Mouse (Mus musculus) CH12.LX (cell line): ENCODE data around the gene Syt3. TPM values are rescaled to one million over a fixed set of nuclear protein-coding genes. Genes with fewer than 3 reads are reported as not detected.

Experiments used
- DNase-seq: peaks from one replicate; pipeline ENCODE4 v3.0.0-alpha.2; 2013; ENCODE audit errors: extremely low read depth
- H3K27ac ChIP-seq: 2 replicates; pipeline ENCODE4 v1.5.1; 2012; ENCODE audit warnings: low read depth, mild to moderate bottlenecking, control low read depth, moderate library complexity; ENCODE audit not compliant: insufficient read depth
- H3K27me3 ChIP-seq: replicated peaks from 2 replicates; pipeline ENCODE3; 2012; ENCODE audit warnings: inconsistent platforms
- H3K36me3 ChIP-seq, 2 experiments: replicated peaks in 1 of 2; 2 replicates each; pipeline versions ENCODE3 to v1.6.1; 2012; ENCODE audit warnings: inconsistent platforms in 1 of 2, low read length in 1 of 2, mild to moderate bottlenecking in 1 of 2, mixed read lengths in 1 of 2, moderate library complexity in 1 of 2; ENCODE audit not compliant: control insufficient read depth in 1 of 2, insufficient read depth in 1 of 2
- H3K4me1 ChIP-seq, 2 experiments: 2 replicates each; pipeline ENCODE4 v1.6.1; 2012; ENCODE audit warnings: inconsistent platforms in 1 of 2, moderate library complexity in 1 of 2; ENCODE audit not compliant: insufficient read depth in 2 of 2, control insufficient read depth in 1 of 2
- H3K4me2 ChIP-seq: 2 replicates; pipeline ENCODE4 v1.6.1; 2012; ENCODE audit warnings: low read depth, mild to moderate bottlenecking, control low read depth; ENCODE audit not compliant: poor library complexity, insufficient read depth, severe bottlenecking
- H3K4me3 ChIP-seq, 3 experiments: fragments of 150-350 bp in 1 of 3; sonication (generic) in 1 of 3; replicated peaks in 1 of 3; 2 replicates each; pipeline versions ENCODE3 to v1.5.1; 2011 to 2012; ENCODE audit warnings: low read depth in 2 of 3, low read length in 2 of 3, mild to moderate bottlenecking in 2 of 3, moderate library complexity in 2 of 3, control low read depth in 1 of 3, improper control_type of control experiment in 1 of 3, inconsistent platforms in 1 of 3, mixed read lengths in 1 of 3; ENCODE audit not compliant: poor library complexity in 1 of 3
- H3K79me2 ChIP-seq: replicated peaks from 2 replicates; pipeline ENCODE4 v1.6.1; 2012; ENCODE audit warnings: mild to moderate bottlenecking, moderate library complexity; ENCODE audit not compliant: control insufficient read depth, poor library complexity, insufficient read depth, severe bottlenecking; ENCODE audit errors: extremely low read depth
- H3K9ac ChIP-seq: 2 replicates; pipeline ENCODE4 v1.6.1; 2012; ENCODE audit warnings: low read depth, mild to moderate bottlenecking, control low read depth, moderate library complexity; ENCODE audit not compliant: insufficient read depth
- H3K9me3 ChIP-seq: replicated peaks from 2 replicates; pipeline ENCODE3; 2012; ENCODE audit warnings: low read length, inconsistent platforms, mixed read lengths
- BHLHE40 ChIP-seq: IDR thresholded peaks from 2 replicates; pipeline ENCODE4 v1.6.1; 2011; ENCODE audit warnings: mild to moderate bottlenecking, low read depth, low read length, improper control_type of control experiment
- E2F4 ChIP-seq: IDR thresholded peaks from 2 replicates; pipeline ENCODE4 v1.6.1; 2011; ENCODE audit warnings: low read depth, low read length, improper control_type of control experiment; ENCODE audit not compliant: insufficient replicate concordance
- ELF1 ChIP-seq: IDR thresholded peaks from 2 replicates; pipeline ENCODE4 v1.6.1; 2014; ENCODE audit warnings: low read depth, mild to moderate bottlenecking, inconsistent platforms, low read length, improper control_type of control experiment
- EP300 ChIP-seq: IDR thresholded peaks from 2 replicates; pipeline ENCODE4 v1.6.1; 2011; ENCODE audit warnings: low read length, improper control_type of control experiment
- ETS1 ChIP-seq: conservative IDR thresholded peaks from 2 replicates; pipeline ENCODE4 v1.6.1; 2012; ENCODE audit warnings: low read depth, mild to moderate bottlenecking, inconsistent platforms, low read length, improper control_type of control experiment, moderate library complexity
- GABPA ChIP-seq: IDR thresholded peaks from 2 replicates; pipeline ENCODE4 v1.6.1; 2012; ENCODE audit warnings: low read depth, low read length, improper control_type of control experiment, inconsistent platforms; ENCODE audit not compliant: insufficient replicate concordance
- JUN ChIP-seq: IDR thresholded peaks from 2 replicates; pipeline ENCODE4 v1.6.1; 2011; ENCODE audit warnings: low read depth, mild to moderate bottlenecking, low read length, improper control_type of control experiment, moderate library complexity; ENCODE audit not compliant: insufficient read depth
- KAT2A ChIP-seq: IDR thresholded peaks from 2 replicates; pipeline ENCODE4 v1.6.1; 2012; ENCODE audit warnings: low read length, improper control_type of control experiment, inconsistent platforms; ENCODE audit not compliant: insufficient replicate concordance
- MAFK ChIP-seq: IDR thresholded peaks from 2 replicates; pipeline ENCODE4 v1.6.1; 2011; ENCODE audit warnings: low read length, improper control_type of control experiment; ENCODE audit not compliant: insufficient replicate concordance
- MAZ ChIP-seq: IDR thresholded peaks from 2 replicates; pipeline ENCODE4 v1.6.1; 2012; ENCODE audit warnings: low read depth, mild to moderate bottlenecking, inconsistent platforms, low read length, improper control_type of control experiment, moderate library complexity
- NRF1 ChIP-seq: IDR thresholded peaks from 2 replicates; pipeline ENCODE4 v1.6.1; 2014; ENCODE audit warnings: low read depth, mild to moderate bottlenecking, inconsistent platforms, low read length, improper control_type of control experiment, moderate library complexity
- PAX5 ChIP-seq: IDR thresholded peaks from 2 replicates; pipeline ENCODE4 v1.6.1; 2012; ENCODE audit warnings: low read length, inconsistent platforms, mixed read lengths
- RAD21 ChIP-seq: IDR thresholded peaks from 2 replicates; pipeline ENCODE4 v1.6.1; 2011; ENCODE audit warnings: low read depth, mild to moderate bottlenecking, low read length, improper control_type of control experiment, moderate library complexity
- SMC3 ChIP-seq: IDR thresholded peaks from 2 replicates; pipeline ENCODE4 v1.6.1; 2011; ENCODE audit warnings: low read depth, low read length, improper control_type of control experiment
- TBP ChIP-seq: conservative IDR thresholded peaks from 2 replicates; pipeline ENCODE4 v1.6.1; 2011; ENCODE audit warnings: low read depth, low read length, improper control_type of control experiment
- USF2 ChIP-seq: conservative IDR thresholded peaks from 2 replicates; pipeline ENCODE4 v1.6.1; 2011; ENCODE audit warnings: low read depth, low read length, improper control_type of control experiment
- dilution Hi-C: fragments of 300-500 bp; cut with MboI; formaldehyde crosslinking; loops from 2 replicates; pipeline ENCODE4 v1.14.3; 2020; ENCODE audit warnings: low sequenced_read_pairs; ENCODE audit not compliant: extremely low pct_unique_long_range_greater_than_20kb, extremely low pct_ligation_motif_present
- in situ Hi-C: fragments of 300-500 bp; cut with MboI; formaldehyde crosslinking; loops from 3 replicates; pipeline ENCODE4 v1.14.3; 2019; ENCODE audit warnings: low sequenced_read_pairs, low pct_ligation_motif_present, low pct_unique_long_range_greater_than_20kb, mixed read lengths
- polyA plus RNA-seq: library from polyadenylated mRNA; unstranded; fragments of >175 nt; gene quantifications from 2 replicates; pipeline ENCODE4 v1.2.1, GENCODE M21; 2012; ENCODE audit warnings: low read depth; ENCODE audit not compliant: insufficient read length
- total RNA-seq, 2 experiments: library from RNA; depleted of rRNA; stranded (reverse); fragments of 300-350 nt in 1 of 2; fragments of >200 nt in 1 of 2; gene quantifications; 2 replicates each; pipeline ENCODE4 v1.2.3; 2012 to 2014

The Syt3 gene
- total and polyA plus RNA-seq, 3 experiments = 0.08 to 0.30 (median 0.11) TPM

DNA sequence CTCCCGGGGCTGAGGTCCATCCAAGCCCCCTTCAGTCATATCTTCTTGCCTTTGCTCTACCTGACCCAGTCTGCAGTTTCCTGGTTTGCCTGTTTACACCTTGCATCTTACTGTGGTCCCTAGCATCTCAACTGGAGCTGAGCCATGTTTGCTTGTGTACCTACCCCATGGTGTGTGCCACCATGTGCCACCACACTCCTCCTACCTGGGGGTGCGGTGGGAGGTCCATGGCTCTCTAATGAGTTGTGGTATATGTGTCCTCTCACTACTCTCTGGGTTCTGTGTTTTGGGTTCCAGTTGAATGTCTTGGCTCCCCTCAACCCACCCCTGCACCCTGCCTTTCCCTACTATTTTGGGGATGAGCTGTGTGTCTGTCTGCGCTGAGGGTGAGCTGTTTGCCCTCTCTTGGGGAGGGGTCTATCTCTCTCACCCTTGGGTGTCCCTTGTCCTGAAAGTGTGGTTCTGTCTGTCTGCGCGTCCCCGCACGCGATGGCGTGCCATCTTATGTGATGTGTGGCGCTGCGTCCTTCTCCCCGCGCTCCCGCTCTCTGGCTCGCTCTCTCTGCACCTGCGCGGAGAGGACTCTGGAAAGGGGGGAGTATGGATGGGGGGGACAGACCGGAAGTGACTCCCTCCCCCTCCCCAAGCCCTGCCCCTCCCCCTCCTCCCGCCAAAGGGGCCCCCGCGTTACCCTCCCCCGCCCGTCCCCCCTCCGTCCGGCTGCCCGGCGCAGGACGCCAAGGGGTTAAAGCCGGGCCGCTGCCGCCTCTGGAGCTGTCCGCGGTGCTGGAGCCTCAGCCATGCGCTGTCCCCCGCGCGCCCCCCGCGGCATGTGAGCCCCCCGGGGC lies 48.6 kb upstream of the Syt3 start:
- Histone ChIP-seq H3K9ac (no peak overlapping the region), H3K9me3 (peaks cover 2% of the 10 kb centered on the region), H3K4me1 (no peaks in the 10 kb centered on the region), H3K27ac (no peak overlapping the region), H3K4me3 (no peak overlapping the region), H3K27me3 (peaks cover 78% of the 10 kb centered on the region), H3K4me2 (no peak overlapping the region), H3K79me2 (no peaks in the 10 kb centered on the region), H3K36me3 (no peaks in the 10 kb centered on the region)
- dilution Hi-C loops (no loop called here), in situ Hi-C loops (no loop called here)
- DNase-seq = no peak
- TF ChIP-seq RAD21 = no peak
- no peak for TF ChIP-seq BHLHE40
- no peak for TF ChIP-seq PAX5
- no peak for TF ChIP-seq TBP
- TF ChIP-seq SMC3 = no peak
- no peak for TF ChIP-seq JUN
- no peak for TF ChIP-seq MAFK
- TF ChIP-seq NRF1 = no peak
- TF ChIP-seq GABPA = no peak
- TF ChIP-seq MAZ = no peak
- TF ChIP-seq KAT2A = no peak
- TF ChIP-seq EP300 = no peak

DNA sequence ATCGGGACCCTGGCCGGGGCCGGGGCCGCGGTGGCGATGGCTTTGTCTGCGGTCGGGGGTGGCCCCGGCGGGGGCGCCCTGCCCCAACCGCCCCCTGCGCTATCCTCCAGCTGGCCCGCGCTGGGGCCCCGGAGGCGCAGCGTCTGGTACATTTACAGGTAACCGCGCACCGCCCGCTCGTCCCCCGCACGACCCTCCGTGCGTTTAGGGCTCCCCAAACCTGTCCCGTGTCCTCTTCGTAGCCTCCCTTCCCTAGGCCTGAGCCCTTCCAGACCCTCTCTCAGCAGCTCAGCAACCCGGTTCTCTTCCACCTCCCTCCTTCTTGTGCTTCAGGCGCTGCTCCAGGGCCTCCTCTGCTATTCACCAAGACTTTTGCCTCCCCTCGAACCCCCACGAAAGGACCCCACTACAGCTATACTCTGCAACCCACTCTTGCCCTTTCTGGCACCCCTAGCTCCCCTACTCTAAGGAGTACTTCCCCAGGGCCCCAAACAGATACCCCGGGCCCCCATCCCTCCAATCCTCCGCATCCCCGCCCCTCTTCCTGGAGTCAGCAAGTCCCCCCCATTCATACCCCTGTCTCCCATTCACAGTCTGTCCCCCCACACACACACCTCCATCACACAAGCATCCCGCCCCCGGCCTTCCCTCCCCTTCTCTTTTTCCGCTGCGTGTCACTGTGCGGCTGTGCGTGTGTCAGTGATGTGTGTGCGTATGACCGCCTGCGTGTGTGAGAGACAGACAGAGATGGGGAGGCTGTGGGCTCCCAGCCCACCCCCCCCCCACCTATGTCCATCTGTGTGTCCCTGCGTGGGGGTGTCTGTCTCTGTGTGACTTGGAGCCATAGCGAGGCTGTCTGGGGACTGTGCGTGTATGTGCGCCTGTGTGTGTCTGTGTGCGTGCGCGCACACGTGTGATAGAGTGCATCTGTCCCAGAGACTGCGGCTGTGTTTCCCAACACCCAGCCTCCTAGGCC lies 47.6 kb upstream of the Syt3 start:
- H3K4me2 ChIP-seq = no peak overlapping the region
- peaks cover 80% of the 10 kb centered on the region for H3K27me3 ChIP-seq
- H3K27ac ChIP-seq = no peak overlapping the region
- H3K79me2 ChIP-seq = no peaks in the 10 kb centered on the region
- H3K4me3 ChIP-seq = no peak overlapping the region
- TF ChIP-seq PAX5 (no peak), USF2 (no peak), ETS1 (no peak), E2F4 (no peak), SMC3 (no peak), ELF1 (no peak)
- dilution Hi-C loops (no loop called here), in situ Hi-C loops (no loop called here)
- no peaks in the 10 kb centered on the region for H3K4me1 ChIP-seq
- DNase-seq = no peak
- peaks cover 2% of the 10 kb centered on the region for H3K9me3 ChIP-seq
- no peak overlapping the region for H3K9ac ChIP-seq
- no peaks in the 10 kb centered on the region for H3K36me3 ChIP-seq
